Mouse (Mus musculus): ENCODE data around the gene Otud3. TPM values are rescaled to one million over a fixed set of nuclear protein-coding genes. Genes with fewer than 3 reads are reported as not detected.
"Not testable (repeated sequence)": the region's sequence is repeated elsewhere in the genome, so short reads cannot be mapped to it uniquely, and the experiment has no call there.

The Otud3 gene
- polyA plus RNA-seq, 1 experiment from 2014 or later, result 3.7 TPM

- Histone ChIP-seq H3K27ac (ENCODE audit: low read length) (no peak overlapping the region), H3K9me3 (replicated peaks; ENCODE audit: control insufficient read depth, low read length) (no peaks in the 10 kb centered on the region), H3K9ac (ENCODE audit: low read length) (no peak overlapping the region), H3K4me2 (ENCODE audit: low read depth, low read length) (no peak overlapping the region), H3K27me3 (ENCODE audit: control insufficient read depth, insufficient read depth, low read length) (no peaks in the 10 kb centered on the region), H3K36me3 (ENCODE audit: control insufficient read depth, insufficient read depth, low read length) (no peaks in the 10 kb centered on the region), H3K4me1 (ENCODE audit: control insufficient read depth, insufficient read depth, low read length) (peaks cover 5% of the 10 kb centered on the region; the same call in 1 of the 2 replicates), H3K4me3 (replicated peaks; ENCODE audit: low read length) (no peak overlapping the region)
- WGBS, result 82% methylated on average over 7 of the region's 7 CpGs
- ATAC-seq (ENCODE audit: insufficient read depth, low FRiP score), result no peak
Observed at GRCm38 (mm10) chr4:138880811-138881584, 32.7 kb downstream of the Otud3 start.

DNA sequence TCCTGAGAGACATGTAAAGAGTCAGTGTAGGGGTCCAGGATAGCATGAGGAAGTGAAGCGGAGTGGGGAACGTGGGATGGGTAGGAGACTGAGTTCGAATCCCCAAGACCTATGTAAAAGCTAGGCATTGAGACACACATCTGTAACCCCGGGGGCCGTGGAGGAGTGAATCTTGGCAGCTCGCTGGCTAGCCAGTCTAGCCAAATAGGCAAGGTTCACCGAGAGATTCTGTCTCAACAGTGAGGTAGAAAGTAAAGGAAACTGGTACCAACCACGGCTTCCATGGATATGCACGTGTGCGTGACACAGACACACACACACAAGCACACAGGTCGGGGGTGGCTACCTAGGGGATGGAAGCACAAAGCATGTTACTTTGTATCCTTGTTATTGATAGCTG lies 33.9 kb downstream of the Otud3 start:
- no peaks in the 10 kb centered on the region for H3K9me3 ChIP-seq (replicated peaks; ENCODE audit: control insufficient read depth, low read length)
- H3K27ac ChIP-seq (ENCODE audit: low read length), result no peak overlapping the region
- H3K9ac ChIP-seq (ENCODE audit: low read length), result no peak overlapping the region
- peaks cover 5% of the 10 kb centered on the region; the same call in 1 of the 2 replicates for H3K4me1 ChIP-seq (ENCODE audit: control insufficient read depth, insufficient read depth, low read length)
- no peak overlapping the region for H3K4me2 ChIP-seq (ENCODE audit: low read depth, low read length)
- WGBS, result 81% methylated on average over 11 of the region's 11 CpGs
- no peak overlapping the region for H3K4me3 ChIP-seq (replicated peaks; ENCODE audit: low read length)
- ATAC-seq (ENCODE audit: insufficient read depth, low FRiP score), result no peak
- no peaks in the 10 kb centered on the region for H3K36me3 ChIP-seq (ENCODE audit: control insufficient read depth, insufficient read depth, low read length)
- no peaks in the 10 kb centered on the region for H3K27me3 ChIP-seq (ENCODE audit: control insufficient read depth, insufficient read depth, low read length)

GRCm38 (mm10) chr4:138878783-138879182 lies 35.0 kb downstream of the Otud3 start:
- 52% methylated on average over 8 of the region's 8 CpGs for WGBS
- Histone ChIP-seq H3K9me3 (replicated peaks; ENCODE audit: control insufficient read depth, low read length) (no peaks in the 10 kb centered on the region), H3K4me3 (replicated peaks; ENCODE audit: low read length) (no peak overlapping the region), H3K36me3 (ENCODE audit: control insufficient read depth, insufficient read depth, low read length) (no peaks in the 10 kb centered on the region), H3K27me3 (ENCODE audit: control insufficient read depth, insufficient read depth, low read length) (no peaks in the 10 kb centered on the region), H3K4me1 (ENCODE audit: control insufficient read depth, insufficient read depth, low read length) (peaks cover 5% of the 10 kb centered on the region; the same call in 1 of the 2 replicates), H3K27ac (ENCODE audit: low read length) (no peak overlapping the region), H3K9ac (ENCODE audit: low read length) (no peak overlapping the region), H3K4me2 (ENCODE audit: low read depth, low read length) (no peak overlapping the region)
- ATAC-seq (ENCODE audit: insufficient read depth, low FRiP score), result no peak

DNA sequence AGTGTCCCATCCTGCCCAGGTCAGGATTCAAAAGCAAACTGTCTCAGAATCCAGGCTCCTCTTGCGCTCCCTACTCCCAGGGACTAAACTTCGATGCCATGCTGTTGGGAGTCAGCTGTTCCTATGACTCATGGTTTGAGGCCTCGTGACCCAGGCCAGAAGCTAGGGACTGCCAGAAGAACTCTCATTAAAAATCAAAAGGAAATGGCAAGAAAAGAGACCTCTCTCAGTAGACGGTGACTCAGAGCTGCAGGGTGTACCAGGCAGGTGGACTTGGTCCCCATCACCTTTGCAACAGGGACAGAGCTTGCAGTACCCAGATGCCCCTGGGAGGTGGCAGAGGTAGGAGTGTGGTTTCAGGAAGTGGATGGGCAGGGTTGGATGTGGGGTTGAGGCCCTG lies 36.0 kb downstream of the Otud3 start, which contains the start of gene Pla2g2e:
Gene Pla2g2e, plus strand, starts transcription at position 212 of the 400 bp plus-strand sequence.
- H3K4me2 ChIP-seq (ENCODE audit: low read depth, low read length), result no peak within 1 kb of the TSS
- H3K36me3 ChIP-seq (ENCODE audit: control insufficient read depth, insufficient read depth, low read length), result no peaks in the 10 kb centered on the region
- 66% methylated on average over 4 of the region's 4 CpGs for WGBS
- H3K4me3 ChIP-seq (replicated peaks; ENCODE audit: low read length), result no peak within 1 kb of the TSS
- no peaks in the 10 kb centered on the region for H3K27me3 ChIP-seq (ENCODE audit: control insufficient read depth, insufficient read depth, low read length)
- peaks cover 5% of the 10 kb centered on the region; the same call in 1 of the 2 replicates for H3K4me1 ChIP-seq (ENCODE audit: control insufficient read depth, insufficient read depth, low read length)
- H3K9ac ChIP-seq (ENCODE audit: low read length), result no peak within 1 kb of the TSS
- no peak within 1 kb of the TSS for H3K27ac ChIP-seq (ENCODE audit: low read length)
- no peaks in the 10 kb centered on the region for H3K9me3 ChIP-seq (replicated peaks; ENCODE audit: control insufficient read depth, low read length)
- no peak for ATAC-seq (ENCODE audit: insufficient read depth, low FRiP score)

- H3K9me3 ChIP-seq (replicated peaks; ENCODE audit: control insufficient read depth, low read length), result no peaks in the 10 kb centered on the region
- 94% methylated on average over 2 of the region's 2 CpGs for WGBS
- H3K27ac ChIP-seq (ENCODE audit: low read length), result no peak overlapping the region
- no peak for ATAC-seq (ENCODE audit: insufficient read depth, low FRiP score)
- H3K9ac ChIP-seq (ENCODE audit: low read length), result no peak overlapping the region
- H3K4me3 ChIP-seq (replicated peaks; ENCODE audit: low read length), result no peak overlapping the region
- H3K36me3 ChIP-seq (ENCODE audit: control insufficient read depth, insufficient read depth, low read length), result no peaks in the 10 kb centered on the region
- H3K4me1 ChIP-seq (ENCODE audit: control insufficient read depth, insufficient read depth, low read length), result peaks cover 5% of the 10 kb centered on the region; the same call in 1 of the 2 replicates
- no peaks in the 10 kb centered on the region for H3K27me3 ChIP-seq (ENCODE audit: control insufficient read depth, insufficient read depth, low read length)
- H3K4me2 ChIP-seq (ENCODE audit: low read depth, low read length), result no peak overlapping the region
Observed at GRCm38 (mm10) chr4:138875986-138876385, 37.8 kb downstream of the Otud3 start.

- not testable (repeated sequence) for H3K36me3 ChIP-seq (ENCODE audit: control insufficient read depth, insufficient read depth, low read length); H3K27me3 ChIP-seq (ENCODE audit: control insufficient read depth, insufficient read depth, low read length); H3K9ac ChIP-seq (ENCODE audit: low read length); ATAC-seq (ENCODE audit: insufficient read depth, low FRiP score); H3K4me3 ChIP-seq (replicated peaks; ENCODE audit: low read length); H3K4me2 ChIP-seq (ENCODE audit: low read depth, low read length); H3K27ac ChIP-seq (ENCODE audit: low read length); H3K4me1 ChIP-seq (ENCODE audit: control insufficient read depth, insufficient read depth, low read length); H3K9me3 ChIP-seq (replicated peaks; ENCODE audit: control insufficient read depth, low read length)
- 86% methylated on average over 2 of the region's 2 CpGs for WGBS
Observed at GRCm38 (mm10) chr4:138875275-138875674, 38.5 kb downstream of the Otud3 start.

GRCm38 (mm10) chr4:138873864-138874263 lies 39.9 kb downstream of the Otud3 start, which contains the start of gene Gm13030:
TSS of gene Gm13030 (minus strand) at chr4:138873964.
- H3K4me3 ChIP-seq (replicated peaks; ENCODE audit: low read length), result no peak within 1 kb of the TSS
- no peaks in the 10 kb centered on the region for H3K27me3 ChIP-seq (ENCODE audit: control insufficient read depth, insufficient read depth, low read length)
- WGBS, result 71% methylated on average over 6 of the region's 6 CpGs
- no peaks in the 10 kb centered on the region for H3K4me1 ChIP-seq (ENCODE audit: control insufficient read depth, insufficient read depth, low read length)
- no peak within 1 kb of the TSS for H3K4me2 ChIP-seq (ENCODE audit: low read depth, low read length)
- H3K36me3 ChIP-seq (ENCODE audit: control insufficient read depth, insufficient read depth, low read length), result no peaks in the 10 kb centered on the region
- no peak within 1 kb of the TSS for H3K9ac ChIP-seq (ENCODE audit: low read length)
- H3K9me3 ChIP-seq (replicated peaks; ENCODE audit: control insufficient read depth, low read length), result 0 out of 2 replicates have a peak, but pooled peaks cover 3% of the 10 kb centered on the region
- ATAC-seq (ENCODE audit: insufficient read depth, low FRiP score), result no peak
- no peak within 1 kb of the TSS for H3K27ac ChIP-seq (ENCODE audit: low read length)

DNA sequence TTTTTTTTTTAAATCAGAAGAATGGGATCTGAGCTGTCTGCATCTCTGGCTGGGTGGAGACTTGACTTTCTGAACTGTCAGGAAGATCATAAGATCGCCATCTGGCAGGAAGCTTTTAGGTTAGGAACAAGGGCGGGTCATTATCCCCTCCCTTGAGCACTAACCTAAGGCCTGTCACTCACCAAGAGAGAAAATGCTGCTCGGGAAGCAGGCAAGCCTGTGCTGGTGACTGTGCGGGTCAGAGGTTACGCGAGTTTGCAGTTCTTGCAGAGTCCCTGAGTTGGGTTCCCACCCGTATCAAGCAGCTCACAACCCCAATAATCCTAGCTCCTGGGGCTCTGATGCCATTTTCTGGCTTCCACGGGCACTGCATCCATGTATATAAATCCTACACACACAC lies 45.1 kb downstream of the Otud3 start:
- Histone ChIP-seq H3K27ac (ENCODE audit: low read length) (no peak overlapping the region), H3K9ac (ENCODE audit: low read length) (no peak overlapping the region), H3K4me1 (ENCODE audit: control insufficient read depth, insufficient read depth, low read length) (no peaks in the 10 kb centered on the region), H3K4me2 (ENCODE audit: low read depth, low read length) (no peak overlapping the region), H3K27me3 (ENCODE audit: control insufficient read depth, insufficient read depth, low read length) (no peaks in the 10 kb centered on the region), H3K9me3 (replicated peaks; ENCODE audit: control insufficient read depth, low read length) (0 out of 2 replicates have a peak, but pooled peaks cover 3% of the 10 kb centered on the region), H3K4me3 (replicated peaks; ENCODE audit: low read length) (no peak overlapping the region), H3K36me3 (ENCODE audit: control insufficient read depth, insufficient read depth, low read length) (no peaks in the 10 kb centered on the region)
- no peak for ATAC-seq (ENCODE audit: insufficient read depth, low FRiP score)
- WGBS, result 45% methylated on average over 8 of the region's 8 CpGs

- no peak for ATAC-seq (ENCODE audit: insufficient read depth, low FRiP score)
- H3K4me2 ChIP-seq (ENCODE audit: low read depth, low read length), result no peak overlapping the region
- H3K27me3 ChIP-seq (ENCODE audit: control insufficient read depth, insufficient read depth, low read length), result no peaks in the 10 kb centered on the region
- 0 out of 2 replicates have a peak, but pooled peaks cover 3% of the 10 kb centered on the region for H3K9me3 ChIP-seq (replicated peaks; ENCODE audit: control insufficient read depth, low read length)
- WGBS, result 12% methylated on average over 7 of the region's 7 CpGs
- no peak overlapping the region for H3K27ac ChIP-seq (ENCODE audit: low read length)
- no peaks in the 10 kb centered on the region for H3K36me3 ChIP-seq (ENCODE audit: control insufficient read depth, insufficient read depth, low read length)
- no peak overlapping the region for H3K9ac ChIP-seq (ENCODE audit: low read length)
- no peaks in the 10 kb centered on the region for H3K4me1 ChIP-seq (ENCODE audit: control insufficient read depth, insufficient read depth, low read length)
- no peak overlapping the region for H3K4me3 ChIP-seq (replicated peaks; ENCODE audit: low read length)
Observed at GRCm38 (mm10) chr4:138866413-138866812, 47.3 kb downstream of the Otud3 start.
